Mouse (Mus musculus) brain, adult 2 months (tissue): ENCODE measurements around the gene 4933424G06Rik.

Source experiments
- DNase-seq: peaks from one replicate; pipeline ENCODE4 v3.0.0; 2011; ENCODE audit warnings: low read depth, low spot score

4933424G06Rik gene

DNA sequence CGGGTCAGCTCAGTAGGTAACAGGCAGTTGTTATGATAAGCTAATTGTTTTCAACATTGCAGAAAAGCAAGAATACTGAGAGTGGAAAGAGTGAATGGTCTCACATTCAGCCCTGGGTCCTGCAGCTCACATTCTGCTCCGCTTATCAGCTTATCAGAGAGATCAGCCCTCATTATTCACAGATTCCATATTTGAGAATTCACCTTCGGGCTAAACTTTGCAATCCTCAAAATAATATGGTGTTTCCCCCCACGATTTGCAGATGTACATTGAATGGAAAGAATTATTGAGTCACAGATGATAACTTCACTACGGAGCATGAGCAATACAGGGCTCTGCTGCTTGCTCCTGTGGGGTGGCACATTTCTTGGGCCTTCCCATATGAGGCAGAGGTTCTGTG is 58.8 kb downstream of the 4933424G06Rik start:
- DNase-seq, result no peak

DNA sequence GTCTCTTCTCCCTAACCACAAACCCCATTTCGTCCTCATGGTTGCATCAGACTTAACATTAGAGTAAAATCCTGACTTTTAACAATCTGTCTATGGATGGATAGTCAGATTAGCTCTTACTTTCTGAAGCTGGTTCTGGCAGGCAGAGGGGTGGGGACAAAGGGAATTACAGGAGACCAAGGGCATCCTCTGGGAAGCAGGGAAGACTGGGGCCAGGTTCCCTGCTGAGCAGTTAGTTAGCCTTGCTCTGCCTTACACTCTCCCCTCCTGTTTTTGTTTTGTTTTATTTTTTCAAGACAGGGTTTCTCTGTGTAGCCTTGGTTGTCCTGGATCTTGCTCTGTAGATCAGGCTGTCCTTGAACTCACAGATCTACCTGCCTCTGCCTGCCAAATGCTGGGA is 60.0 kb downstream of the 4933424G06Rik start:
- no peak for DNase-seq

DNA sequence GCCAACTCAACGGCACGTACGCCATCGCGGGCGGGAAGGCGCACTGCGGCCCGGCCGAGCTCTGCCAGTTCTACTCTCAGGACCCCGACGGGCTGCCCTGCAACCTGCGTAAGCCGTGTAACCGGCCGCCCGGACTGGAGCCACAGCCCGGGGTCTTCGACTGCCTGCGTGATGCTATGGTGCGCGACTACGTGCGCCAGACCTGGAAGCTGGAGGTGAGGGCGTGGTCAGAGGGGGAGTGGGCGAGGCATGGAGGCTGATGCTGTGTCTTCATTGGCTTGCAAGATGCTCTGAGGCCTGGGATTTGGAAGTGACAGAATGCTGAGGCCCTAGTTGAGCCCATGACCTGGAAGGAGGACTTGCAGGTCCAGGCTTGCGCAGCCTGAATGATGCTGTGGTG is 61.0 kb downstream of the 4933424G06Rik start:
- DNase-seq, result no peak

DNA sequence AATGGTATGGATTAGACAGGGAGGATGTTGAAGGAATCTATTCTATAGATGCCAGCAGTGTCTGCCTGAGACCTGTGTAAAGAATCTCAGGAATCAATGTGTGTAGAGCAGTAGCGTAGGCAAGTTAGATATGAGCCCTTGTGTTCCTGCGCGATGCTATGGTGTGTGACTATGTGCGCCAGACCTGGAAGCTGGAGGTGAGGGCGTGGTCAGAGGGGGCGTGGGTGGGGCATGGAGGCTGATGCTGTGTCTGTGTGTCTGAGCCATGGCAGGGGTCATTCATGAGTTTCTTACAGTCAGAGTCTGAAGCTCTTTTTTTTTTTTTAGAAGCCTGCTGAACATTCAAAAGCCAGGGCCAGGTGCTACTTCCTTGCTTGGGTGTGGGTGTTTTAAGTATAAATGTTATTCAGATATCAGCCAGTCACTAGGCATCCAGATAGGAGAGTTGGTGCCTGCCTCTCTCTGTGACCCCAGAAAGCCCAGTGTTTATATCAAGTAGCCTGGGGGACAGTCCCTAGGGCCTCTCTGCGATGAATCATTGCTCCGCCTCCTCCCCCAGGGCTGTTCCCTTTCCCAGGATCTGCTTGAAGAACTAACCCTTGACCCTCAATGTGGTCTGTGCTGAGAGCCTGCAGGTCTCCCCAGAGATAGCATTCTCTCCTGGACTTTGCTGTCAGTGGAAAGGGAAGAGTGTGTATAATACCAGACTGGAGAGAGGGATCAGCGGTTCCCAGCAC is 62.4 kb downstream of the 4933424G06Rik start:
- DNase-seq, result no peak

DNA sequence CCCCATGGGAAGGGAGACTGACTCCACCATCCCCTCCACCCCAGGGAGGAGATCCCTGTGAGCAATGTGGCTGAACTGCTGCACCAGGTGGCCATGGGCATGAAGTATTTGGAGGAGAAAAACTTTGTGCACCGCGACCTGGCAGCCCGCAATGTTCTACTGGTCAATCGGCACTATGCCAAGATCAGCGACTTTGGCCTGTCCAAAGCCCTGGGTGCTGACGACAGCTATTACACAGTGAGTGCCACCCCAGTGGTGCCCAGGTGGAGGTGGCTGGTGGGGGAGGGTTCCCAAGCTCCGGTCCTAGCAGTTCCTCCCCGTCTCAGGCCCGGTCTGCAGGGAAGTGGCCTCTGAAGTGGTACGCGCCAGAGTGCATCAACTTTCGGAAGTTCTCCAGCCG is 70.8 kb downstream of the 4933424G06Rik start:
- DNase-seq, result no peak

DNA sequence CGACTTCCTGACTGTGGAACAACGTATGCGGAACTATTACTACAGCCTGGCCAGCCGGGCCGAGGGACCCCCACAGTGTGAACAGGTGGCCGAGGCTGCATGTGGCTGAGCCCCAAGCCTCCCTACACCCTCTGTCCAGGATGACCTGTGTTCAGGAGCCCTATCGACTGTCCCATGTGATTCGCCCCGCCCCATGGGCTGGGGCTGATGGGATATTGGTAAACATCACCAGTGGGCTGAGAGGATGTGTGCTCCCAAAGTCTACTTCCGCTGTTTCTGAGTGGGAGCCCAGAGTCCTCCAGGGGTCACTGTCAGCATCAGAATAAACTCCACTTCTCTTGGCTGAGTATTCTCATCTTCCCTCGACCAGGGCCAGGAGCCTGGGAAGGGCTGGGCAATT is 72.5 kb downstream of the 4933424G06Rik start:
- no peak for DNase-seq

DNA sequence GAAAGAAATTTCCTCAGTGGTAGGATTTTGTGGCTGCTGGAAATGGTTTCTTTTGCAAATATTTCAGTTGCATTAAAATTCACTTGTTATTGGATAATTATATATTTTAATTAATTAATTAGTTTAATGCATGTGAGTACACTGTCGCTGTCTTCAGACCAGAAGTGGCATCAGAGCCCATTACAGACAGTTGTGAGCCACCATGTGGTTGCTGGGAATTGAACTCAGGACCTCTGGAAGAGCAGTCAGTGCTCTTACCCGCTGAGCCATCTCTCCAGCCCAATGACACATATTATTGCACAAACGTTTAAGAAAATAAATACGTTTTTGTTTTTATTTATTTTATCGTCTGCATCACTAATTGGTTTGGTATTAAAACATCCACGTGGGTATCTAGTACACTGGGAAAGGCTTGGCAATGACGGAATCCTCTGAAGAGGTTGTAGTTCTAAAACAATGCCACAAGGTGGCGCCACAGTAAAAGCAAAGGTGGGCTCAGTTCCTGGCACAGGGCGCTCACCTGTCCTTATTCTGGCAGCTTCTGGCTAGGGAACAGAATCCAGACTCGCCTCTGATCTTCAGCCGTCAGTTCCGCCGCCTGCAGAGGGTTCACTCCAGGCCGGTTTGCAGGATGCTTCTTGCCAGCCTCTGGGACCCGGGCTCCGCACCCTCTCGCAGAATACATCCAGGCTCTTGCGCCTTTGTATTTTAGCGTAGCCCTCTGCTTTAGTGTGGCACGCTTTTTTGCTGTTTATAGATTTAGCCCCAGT is 74.6 kb downstream of the 4933424G06Rik start:
- DNase-seq, result peak; percentile 94

DNA sequence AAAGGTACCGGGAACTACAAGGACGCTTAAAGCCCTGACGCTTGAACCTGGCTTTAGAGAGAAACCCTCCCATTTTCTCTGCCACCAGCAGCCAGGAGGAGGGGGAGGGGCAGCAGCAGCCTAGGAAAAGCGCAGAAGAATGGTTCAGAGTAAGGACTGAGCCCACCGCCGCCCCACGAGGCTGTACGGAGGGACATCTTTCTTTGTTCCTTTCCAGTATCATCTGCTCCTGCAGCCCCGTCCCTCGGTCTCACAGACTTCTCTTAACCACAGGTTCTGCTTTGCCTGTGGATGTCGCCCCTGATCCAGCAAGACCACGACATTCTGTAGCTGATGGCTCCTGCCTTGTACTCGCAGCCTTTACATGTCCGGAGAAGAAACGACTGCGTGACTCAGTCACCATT is 75.3 kb downstream of the 4933424G06Rik start:
- peak; percentile 74 for DNase-seq

DNA sequence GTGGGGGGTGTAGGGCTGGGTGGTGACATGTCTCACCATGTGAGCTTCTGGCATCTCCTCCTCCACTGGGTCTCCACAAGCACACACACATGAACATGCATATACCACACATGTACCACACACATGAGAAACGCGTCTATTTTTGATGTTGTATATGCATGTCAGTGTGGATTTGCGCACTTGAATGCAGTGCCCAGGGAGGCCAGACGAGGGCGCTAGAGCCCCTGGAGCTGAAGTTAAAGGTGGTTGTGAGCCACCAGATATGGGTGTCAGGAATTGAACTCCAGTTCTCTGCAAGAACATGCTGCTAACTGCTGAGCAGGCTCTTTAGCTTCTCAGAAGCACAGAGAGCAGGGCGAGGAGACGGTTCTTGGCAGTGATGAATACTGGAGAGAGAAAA is 76.4 kb downstream of the 4933424G06Rik start:
- no peak for DNase-seq

DNA sequence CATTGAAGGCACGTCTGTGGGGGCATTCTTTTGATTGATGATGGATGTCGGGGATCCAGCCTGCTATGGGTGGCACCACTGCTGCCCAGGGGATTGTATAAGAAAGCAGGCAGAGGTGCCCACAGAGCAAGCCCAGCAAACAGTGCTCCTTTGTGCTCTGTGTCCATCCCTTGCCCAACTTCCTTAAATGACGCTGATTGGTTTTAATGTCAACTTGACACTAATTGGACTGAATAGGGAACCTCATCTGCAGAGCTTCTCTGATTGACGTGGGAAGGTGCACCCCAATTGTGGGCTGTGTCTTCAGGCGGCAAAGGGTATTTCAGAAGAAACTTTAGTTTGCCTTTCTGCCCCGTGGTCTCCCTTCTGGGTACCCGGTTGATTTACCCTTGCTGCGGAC is 79.5 kb downstream of the 4933424G06Rik start:
- DNase-seq, result no peak

DNA sequence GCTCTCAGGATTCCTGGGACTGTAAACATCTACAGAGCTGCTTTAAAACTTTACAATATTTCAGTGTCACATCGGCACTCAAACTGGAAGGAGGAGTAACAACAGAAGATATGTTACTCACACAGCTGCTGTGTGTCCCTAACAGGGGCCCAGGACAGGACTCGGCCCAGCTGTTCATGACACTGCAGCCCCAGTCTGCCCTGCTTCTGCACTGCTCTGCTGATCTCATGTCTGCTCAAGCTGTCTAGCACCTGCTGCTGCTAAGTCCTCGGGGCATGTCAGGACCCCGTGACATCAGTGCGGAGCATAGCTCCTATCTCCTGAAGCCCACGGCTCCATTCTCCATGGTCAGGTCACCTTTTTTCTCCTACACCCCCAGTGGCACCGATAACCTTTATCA is 86.8 kb downstream of the 4933424G06Rik start:
- DNase-seq, result no peak

DNA sequence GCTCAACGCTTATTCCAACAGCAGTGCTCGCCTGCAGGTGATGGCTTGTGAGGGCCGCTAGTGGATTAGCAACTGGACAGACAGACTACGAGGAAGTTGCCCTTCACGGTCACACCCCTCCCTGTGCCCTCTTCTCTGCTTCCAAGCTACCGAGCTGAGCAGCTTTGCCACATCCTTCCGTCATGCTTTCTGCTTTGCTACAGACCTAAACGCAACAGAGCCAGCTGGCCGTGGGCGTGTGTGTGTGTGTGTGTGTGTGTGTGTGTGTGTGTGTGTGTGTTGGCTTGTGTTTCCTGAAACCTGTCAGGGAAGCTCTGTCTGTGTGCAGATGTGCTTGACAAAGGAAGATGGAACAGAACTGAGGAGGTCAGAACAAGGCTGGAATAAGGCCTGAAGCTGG is 87.5 kb downstream of the 4933424G06Rik start:
- peak; percentile 89 for DNase-seq

DNA sequence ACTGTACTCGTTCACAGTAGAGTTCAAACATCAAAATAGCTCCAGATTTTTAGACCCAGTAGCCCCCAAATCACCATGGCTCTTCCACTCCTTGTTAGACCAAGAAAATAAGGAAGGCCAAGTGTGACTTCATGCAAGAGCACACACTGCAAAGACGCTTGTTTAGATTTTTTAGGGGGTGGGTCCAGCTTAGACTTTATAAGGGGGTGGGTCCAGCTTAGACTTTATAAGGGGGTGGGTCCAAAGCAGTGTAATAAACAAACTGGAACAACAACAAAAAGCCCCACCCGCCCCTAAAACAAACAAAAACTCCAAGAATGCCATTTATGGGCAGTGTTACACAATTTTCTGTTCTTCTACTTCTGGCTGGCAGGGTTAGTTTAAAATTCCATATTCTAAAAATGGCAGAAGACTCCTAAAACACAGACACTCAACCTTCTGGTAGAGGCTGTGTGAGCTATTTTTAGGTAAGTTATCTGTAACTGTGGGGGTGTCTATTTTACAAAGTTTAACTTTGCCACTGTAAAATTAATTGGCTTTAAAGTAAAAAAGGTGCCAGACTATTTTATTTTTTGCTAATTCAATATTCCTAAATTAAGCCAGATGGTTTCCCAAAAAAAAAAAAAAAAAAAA is 90.5 kb downstream of the 4933424G06Rik start:
- DNase-seq, result peak; percentile 70

DNA sequence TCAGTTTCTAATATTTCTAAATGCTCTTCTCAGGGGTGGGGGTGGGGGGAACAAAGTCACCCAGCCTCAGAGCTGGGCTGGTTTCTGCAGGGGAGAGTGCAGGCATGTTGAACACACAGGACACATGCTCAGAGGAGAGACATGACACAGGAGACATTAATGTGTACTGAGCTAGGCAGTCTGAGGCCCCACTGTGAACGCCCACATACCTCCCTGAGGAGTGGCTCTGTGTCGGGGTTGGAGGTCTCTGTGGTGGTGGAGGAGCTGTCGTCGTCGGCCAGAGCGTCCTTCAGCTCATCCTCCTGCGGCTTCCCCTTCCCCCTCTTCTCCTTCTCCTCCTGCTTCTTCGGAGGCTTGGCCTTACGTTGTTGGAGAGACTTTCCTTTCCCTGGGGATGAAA is 94.3 kb downstream of the 4933424G06Rik start:
- no peak for DNase-seq

DNA sequence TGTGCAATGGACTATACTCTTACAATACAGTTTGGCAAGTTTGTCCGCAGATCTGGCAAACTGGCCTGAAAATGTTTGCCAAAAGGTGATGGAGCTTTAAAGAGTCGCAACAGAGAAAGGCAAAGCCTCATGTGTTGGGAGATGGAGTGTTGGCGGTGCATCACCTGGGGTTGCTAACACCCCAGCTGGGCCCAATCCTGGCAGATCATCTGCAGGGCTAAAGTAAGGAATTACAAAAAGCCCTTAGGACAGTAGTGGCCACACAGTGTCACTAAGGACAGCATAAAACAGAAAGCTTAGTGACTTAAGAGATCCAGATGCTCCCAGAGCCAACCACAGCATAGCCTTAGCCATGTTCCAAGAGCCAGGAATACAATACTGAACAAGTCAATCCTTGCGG is 94.9 kb downstream of the 4933424G06Rik start:
- no peak for DNase-seq

DNA sequence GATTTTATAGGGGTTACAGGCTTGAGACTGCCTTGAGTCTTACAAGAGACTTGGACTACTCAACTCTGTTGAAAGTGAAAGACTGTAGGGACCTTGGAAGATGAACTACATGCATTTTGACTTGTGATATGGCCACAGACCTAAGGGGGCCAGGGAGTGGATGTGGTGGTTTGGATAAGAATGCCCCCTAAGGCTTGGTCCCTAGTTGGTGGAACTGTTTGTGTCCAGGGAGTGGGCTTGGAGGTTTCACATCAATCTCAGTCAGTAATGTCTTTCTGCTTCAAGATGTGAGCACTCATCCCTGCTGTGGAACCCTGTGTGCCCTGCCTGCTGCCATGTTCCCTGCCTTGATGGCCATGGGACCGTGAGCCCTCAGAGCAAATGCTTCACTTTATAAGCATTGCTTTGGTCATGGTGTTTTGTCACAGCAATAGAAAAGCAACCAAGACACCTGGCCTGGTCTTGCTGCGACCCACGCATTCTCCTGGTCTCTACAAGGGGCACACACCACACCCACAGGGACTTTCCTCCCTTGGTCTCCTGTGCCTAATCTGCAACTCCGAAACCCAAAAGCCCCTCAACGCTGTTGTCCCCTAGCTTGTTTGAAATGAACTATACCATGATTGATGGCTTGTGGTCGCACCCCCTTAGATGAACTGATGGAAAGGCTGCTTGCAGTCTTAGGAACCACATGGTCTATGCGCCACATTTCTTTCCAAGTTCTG is 96.4 kb downstream of the 4933424G06Rik start:
- DNase-seq, result no peak

DNA sequence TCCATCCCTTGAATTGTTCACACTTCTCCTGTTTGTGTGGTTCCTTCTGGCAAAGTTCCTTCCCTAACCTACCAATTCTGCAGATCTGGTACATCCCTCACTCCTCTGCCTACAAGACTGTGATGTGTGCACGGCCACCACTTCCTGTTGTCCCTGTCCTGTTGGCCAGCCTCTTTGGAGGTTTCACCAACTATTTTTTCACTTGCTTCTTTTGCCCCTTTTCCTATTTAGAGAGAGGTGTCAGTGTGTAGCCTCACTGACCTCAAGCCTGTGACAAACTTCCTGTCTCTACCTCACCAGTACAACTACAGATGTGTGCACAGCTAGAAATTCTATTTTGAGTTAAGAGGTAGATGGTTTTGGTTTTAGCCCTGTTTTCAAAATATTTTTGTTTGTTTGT is 97.1 kb downstream of the 4933424G06Rik start:
- no peak for DNase-seq
